Mouse (Mus musculus) heart, postnatal 4 days (tissue): ENCODE measurements around the gene Zfp46. TPM values are rescaled to one million over a fixed set of nuclear protein-coding genes. Genes with fewer than 3 reads are reported as not detected.

Experiments used
- DNase-seq: peaks from one replicate; pipeline ENCODE4 v3.0.0; 2021
- total RNA-seq, 2 experiments: library from RNA; stranded (reverse); gene quantifications; 2 replicates each; pipeline ENCODE4 v1.2.3; 2021

The Zfp46 gene
- total RNA-seq, 2 experiments from 2014 or later: 47.0 to 50.1 TPM

DNA sequence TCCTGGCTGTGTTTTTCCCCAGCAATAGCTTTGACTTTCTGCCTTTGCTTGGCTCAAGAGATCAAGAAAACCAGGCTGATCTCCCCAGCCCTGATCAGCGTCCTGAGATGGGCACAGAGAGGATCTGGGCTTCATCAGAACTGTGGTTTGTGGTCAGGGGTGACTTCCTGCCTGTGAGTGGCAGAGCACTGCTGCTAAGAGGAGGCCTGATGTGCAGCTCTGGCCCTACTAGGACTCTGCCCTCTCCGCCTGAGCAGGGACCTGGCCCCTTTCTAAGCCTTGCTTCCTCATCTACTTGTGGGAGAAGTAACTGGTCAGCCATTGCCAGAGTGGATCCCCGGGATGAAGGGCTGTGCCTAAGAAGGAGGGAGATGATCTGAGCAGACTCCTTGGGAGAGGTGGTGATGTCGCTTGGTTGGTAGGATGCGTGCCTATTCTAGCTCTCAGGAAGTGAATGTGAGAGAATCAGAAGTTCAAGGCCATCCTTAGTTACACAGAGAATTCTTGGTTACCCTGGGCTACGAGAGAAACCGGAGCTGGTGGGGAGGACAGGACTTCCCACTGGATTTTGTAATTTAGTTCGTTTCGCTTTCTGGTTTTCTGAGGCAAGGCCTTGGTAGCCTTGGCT lies 17.7 kb upstream of the Zfp46 start:
- no peak for DNase-seq

GRCm38 (mm10) chr4:136268912-136269311 lies 15.6 kb upstream of the Zfp46 start:
- no peak for DNase-seq

- DNase-seq: peak; percentile 43
These were observed 13.8 kb upstream of the Zfp46 start for GRCm38 (mm10) chr4:136270648-136271047.

DNA sequence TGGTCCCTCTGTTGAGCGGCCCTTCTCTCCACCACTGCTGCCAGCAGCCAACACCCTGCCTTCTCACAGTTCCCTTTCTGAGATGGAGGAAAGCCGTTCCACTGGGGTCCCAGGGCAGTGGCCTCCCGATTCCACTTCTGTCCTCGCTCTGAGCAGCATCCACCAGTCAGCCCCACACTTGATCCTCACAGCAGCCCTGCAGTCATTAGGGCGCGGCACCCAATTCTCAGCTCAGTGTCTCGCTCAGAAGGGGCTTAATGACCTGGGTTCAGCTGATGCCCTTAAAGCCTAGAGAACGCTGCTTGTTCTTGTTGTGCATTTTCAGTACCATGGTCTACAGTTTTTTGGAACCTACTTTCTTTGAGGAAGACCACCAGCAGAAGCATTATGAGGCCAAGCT lies 3.4 kb upstream of the Zfp46 start:
- DNase-seq: no peak

DNA sequence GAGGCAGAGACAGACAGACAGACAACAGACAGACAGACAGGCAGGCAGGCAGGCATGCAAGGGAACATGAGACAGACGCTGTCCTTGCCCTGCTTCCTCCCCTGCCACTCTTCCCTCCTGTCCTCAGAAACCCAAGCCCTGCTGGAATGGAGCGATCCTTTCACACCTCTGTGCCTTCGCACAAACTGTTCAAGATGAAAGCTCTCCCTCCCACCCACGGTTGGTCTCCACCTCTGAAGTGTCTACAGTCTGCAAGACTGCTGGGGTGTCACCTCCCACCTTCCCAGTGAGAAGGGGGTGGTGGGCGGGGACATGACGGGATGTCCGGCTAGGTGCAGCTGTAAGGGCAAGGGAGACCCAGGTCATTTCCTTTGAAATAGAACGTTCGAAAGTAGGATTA lies 2.9 kb upstream of the Zfp46 start:
- no peak for DNase-seq

GRCm38 (mm10) chr4:136282621-136283480 lies 1.6 kb upstream of the Zfp46 start:
- peak; percentile 51 for DNase-seq

DNA sequence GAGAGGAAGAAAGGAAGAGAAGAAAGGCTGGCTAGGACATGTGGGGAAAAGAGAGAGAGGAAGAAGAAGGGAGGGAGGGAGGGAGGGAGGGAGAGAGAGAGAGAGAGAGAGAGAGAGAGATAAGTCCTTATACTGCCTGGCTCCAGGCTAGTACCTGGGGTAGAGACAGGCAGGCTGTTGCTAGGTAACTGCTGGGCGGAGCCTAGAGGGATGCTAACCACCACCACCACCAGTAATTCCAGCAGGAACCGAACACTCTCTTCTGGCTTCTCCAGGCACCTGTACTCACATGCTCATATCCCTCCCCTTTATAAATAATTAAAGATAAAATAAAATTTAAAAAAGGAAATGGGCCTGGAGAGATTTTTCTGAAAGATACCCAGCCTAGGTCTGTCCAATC lies 700 bp upstream of the Zfp46 start:
- DNase-seq: no peak

DNA sequence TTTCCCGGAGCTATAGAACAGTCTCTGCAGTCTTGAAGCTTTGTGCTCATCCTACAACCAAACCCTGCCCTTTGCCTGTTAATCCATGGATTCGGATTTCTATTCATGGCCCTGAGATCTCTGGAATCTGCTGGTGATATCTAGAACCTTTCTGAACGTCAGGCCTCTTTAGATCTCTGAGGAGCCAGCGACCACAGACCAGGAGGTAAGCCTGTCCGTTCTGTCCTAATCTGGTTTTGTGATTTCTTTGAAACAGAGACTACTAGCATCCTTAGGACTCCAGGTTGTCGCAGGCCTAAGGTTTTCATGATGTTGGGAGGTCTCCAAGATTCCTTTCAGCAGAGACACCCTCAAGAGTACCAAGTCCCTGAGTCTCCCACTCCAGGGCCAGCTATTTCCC lies 408 bp downstream of the Zfp46 start:
- no peak for DNase-seq

GRCm38 (mm10) chr4:136285348-136285810 lies 896 bp downstream of the Zfp46 start:
- DNase-seq: peak; percentile 94

- peak; percentile 96 for DNase-seq
These were observed 1.4 kb downstream of the Zfp46 start for GRCm38 (mm10) chr4:136285811-136286371.

DNA sequence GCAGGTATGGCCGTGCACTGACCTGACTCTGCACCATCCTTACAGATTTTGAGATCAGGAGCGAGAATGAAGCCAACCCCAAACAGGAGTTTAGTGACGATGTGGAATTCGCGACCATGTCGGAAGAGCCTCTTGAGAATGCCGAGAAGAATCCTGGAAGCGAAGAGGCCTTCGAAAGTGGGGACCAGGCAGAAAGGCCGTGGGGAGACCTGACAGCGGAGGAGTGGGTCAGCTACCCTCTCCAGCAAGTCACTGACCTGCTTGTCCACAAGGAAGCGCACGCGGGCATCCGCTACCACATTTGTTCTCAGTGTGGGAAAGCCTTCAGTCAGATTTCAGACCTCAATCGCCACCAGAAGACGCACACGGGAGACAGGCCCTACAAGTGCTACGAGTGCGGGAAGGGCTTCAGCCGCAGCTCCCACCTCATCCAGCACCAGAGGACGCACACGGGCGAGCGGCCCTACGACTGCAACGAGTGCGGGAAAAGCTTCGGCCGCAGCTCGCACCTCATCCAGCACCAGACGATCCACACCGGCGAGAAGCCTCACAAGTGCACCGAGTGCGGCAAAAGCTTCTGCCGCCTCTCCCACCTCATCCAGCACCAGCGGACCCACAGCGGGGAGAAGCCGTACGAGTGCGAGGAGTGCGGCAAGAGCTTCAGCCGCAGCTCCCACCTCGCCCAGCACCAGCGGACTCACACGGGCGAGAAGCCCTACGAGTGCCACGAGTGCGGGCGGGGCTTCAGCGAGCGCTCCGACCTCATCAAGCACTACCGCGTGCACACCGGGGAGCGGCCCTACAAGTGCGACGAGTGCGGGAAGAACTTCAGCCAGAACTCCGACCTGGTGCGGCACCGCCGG lies 5.7 kb downstream of the Zfp46 start:
- DNase-seq: no peak

- DNase-seq: no peak
These were observed 6.5 kb downstream of the Zfp46 start for GRCm38 (mm10) chr4:136290781-136291595.

DNA sequence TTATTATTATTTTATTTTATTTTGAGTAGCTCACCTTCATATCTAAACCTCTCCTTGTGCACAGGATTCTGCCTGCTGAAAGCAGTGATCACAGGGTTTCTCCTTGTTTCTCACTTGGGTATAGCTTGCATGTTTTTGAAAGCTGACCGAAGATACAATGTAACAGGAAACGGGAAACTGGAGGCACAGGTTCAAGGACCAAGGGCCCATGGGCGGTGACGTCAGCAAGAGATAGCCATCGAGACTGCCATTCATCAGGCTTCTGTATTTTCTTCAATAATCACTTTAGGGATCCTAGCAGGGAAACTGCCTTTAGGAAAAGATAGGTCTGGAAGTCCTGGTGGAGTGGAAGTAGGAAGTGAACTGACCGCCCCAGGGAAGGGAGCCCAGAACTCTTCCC lies 7.2 kb downstream of the Zfp46 start:
- DNase-seq: no peak

GRCm38 (mm10) chr4:136295941-136296340 lies 11.5 kb downstream of the Zfp46 start:
- DNase-seq: no peak

GRCm38 (mm10) chr4:136302462-136302861 lies 18.0 kb downstream of the Zfp46 start:
- no peak for DNase-seq

DNA sequence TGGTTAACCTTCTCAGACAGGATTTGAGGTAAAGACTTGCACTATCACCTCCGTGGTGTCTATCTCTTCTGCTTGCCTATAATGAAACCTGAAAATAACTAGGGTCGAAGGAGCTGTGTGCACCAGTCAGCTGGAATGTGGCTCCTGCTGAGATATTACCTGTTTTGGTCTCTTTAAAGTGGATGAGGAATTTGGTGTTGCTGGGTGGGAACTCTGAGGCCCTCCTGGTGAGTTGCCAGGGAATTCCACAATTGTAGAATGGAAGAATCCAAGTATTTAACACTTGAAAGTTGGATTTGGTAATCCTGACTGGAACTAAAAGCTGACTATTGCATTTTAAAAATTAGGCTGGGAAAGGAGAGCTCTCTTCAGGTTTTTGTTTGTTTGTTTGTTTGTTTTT lies 19.7 kb downstream of the Zfp46 start:
- peak; percentile 44 for DNase-seq

DNA sequence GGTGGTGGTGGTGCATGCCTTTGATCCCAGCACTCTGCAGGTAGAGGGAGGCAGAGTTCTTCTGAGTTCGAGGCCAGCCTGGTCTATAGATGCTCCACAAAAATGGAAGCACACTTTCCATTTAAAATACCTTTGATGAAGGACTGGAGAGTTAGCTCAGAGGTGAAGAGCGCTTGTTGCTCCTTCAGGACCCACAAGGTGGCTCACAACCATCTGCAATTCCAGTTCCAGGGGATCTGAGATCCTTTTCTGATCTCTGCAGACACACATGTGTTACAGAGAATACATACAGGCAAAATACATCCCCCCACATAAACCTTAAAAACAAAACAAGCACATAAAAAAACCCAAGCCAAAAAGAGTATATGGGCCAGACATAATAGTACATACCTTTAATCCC lies 23.9 kb downstream of the Zfp46 start:
- no peak for DNase-seq

DNA sequence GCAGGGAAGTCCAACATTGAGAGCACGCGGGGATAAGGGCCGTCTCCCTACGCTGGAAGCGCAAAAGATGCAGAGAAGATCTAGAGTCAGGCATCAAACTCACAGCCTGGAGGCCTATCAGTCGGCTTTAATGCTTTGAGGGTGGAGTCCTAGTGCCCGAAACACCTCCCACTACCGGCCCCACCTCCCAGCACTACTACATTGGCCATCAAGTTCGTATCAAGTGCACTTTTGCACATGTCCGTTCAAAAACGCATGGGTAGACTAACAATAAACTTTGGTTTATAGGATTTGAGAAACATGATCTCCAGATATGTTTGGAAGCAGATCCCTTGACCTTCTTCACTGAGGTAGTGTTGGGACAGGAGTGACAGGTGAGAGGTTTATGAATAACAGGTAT lies 25.3 kb downstream of the Zfp46 start:
- peak; percentile 55 for DNase-seq

- DNase-seq: peak; percentile 100
These were observed 26.0 kb downstream of the Zfp46 start, which contains the start of gene Hnrnpr for GRCm38 (mm10) chr4:136310229-136311041. Gene Hnrnpr (plus strand): TSS chr4:136310942.
